Mouse (Mus musculus) adrenal gland, postnatal 4 days (tissue): ENCODE data around the gene Cplane1. TPM values are rescaled to one million over a fixed set of nuclear protein-coding genes. Genes with fewer than 3 reads are reported as not detected.
A peak's percentile ranks its signal among the peaks of the same experiment; 100 is the strongest.
"Not testable (repeated sequence)": the region's sequence is repeated elsewhere in the genome, so short reads cannot be mapped to it uniquely, and the experiment has no call there.

ENCODE experiments used
- DNase-seq, 2 experiments: peaks; one replicate each; pipeline ENCODE4 v3.0.0; 2021 to 2022; ENCODE audit warnings: low spot score in 2 of 2, mixed read lengths in 2 of 2
- long read RNA-seq, 2 experiments: library from polyadenylated mRNA; stranded (forward); transcript quantifications; one replicate each; pipeline ENCODE4 v2.0.0; 2021
- total RNA-seq, 2 experiments: library from RNA; stranded (reverse); gene quantifications; 2 replicates each; pipeline ENCODE4 v1.2.3; 2021

The Cplane1 gene
- 10 to 100 TPM; 14.6 to 19.4 TPM for total RNA-seq
- long read RNA-seq, experiment 1, partial matches to known transcripts, result 3 of 6 reads
- long read RNA-seq, experiment 1, other reads (novel, unspliced or antisense), result 3 of 6 reads
- long read RNA-seq, experiment 2, partial matches to known transcripts, result 6 of 9 reads
- long read RNA-seq, experiment 2, other reads (novel, unspliced or antisense), result 3 of 9 reads

GRCm38 (mm10) chr15:8168591-8169265, at the start of gene Cplane1:
Gene Cplane1 (plus strand): TSS chr15:8169106.
- peak; percentile 85 to 94 for DNase-seq

GRCm38 (mm10) chr15:8129281-8129680, 39.6 kb upstream of the Cplane1 start:
- no peak for DNase-seq

- DNase-seq, result no peak
These were observed 37.6 kb upstream of the Cplane1 start for GRCm38 (mm10) chr15:8131268-8131667.

- no peak for DNase-seq
These were observed 37.1 kb upstream of the Cplane1 start for GRCm38 (mm10) chr15:8131761-8132160.

- no peak for DNase-seq
These were observed 33.3 kb upstream of the Cplane1 start for GRCm38 (mm10) chr15:8135606-8136005.

- DNase-seq, result no peak
These were observed 7.1 kb upstream of the Cplane1 start for GRCm38 (mm10) chr15:8161841-8162240.

GRCm38 (mm10) chr15:8169266-8169746, 400 bp downstream of the Cplane1 start:
- DNase-seq, result no peak

GRCm38 (mm10) chr15:8189563-8189962, 20.7 kb downstream of the Cplane1 start:
- DNase-seq, result no peak

- DNase-seq, result no peak
These were observed 21.5 kb downstream of the Cplane1 start for GRCm38 (mm10) chr15:8190435-8190834.

- no peak for DNase-seq
These were observed 31.4 kb downstream of the Cplane1 start for GRCm38 (mm10) chr15:8200317-8200716.

GRCm38 (mm10) chr15:8208362-8208761, 39.5 kb downstream of the Cplane1 start:
- DNase-seq, result no peak

GRCm38 (mm10) chr15:8214811-8215210, 45.9 kb downstream of the Cplane1 start:
- no peak for DNase-seq

GRCm38 (mm10) chr15:8234167-8234566, 65.3 kb downstream of the Cplane1 start:
- not testable (repeated sequence) for DNase-seq

GRCm38 (mm10) chr15:8265946-8266345, 97.0 kb downstream of the Cplane1 start:
- no peak for DNase-seq

GRCm38 (mm10) chr15:8267211-8267610, 98.3 kb downstream of the Cplane1 start:
- no peak for DNase-seq

- DNase-seq, result no peak
These were observed 99.3 kb downstream of the Cplane1 start for GRCm38 (mm10) chr15:8268231-8268630.

- no peak for DNase-seq
These were observed 103.0 kb downstream of the Cplane1 start for GRCm38 (mm10) chr15:8271952-8272351.

- not testable (repeated sequence) for DNase-seq
These were observed 109.0 kb downstream of the Cplane1 start for GRCm38 (mm10) chr15:8277916-8278315.

- peak in 1 of 2 experiments; percentile 6 for DNase-seq
These were observed 110.4 kb downstream of the Cplane1 start for GRCm38 (mm10) chr15:8279320-8279779.

- peak; percentile 12 to 26 for DNase-seq
These were observed 111.2 kb downstream of the Cplane1 start for GRCm38 (mm10) chr15:8279929-8280610.

- DNase-seq, result no peak
These were observed 112.8 kb downstream of the Cplane1 start for GRCm38 (mm10) chr15:8281701-8282100.

- DNase-seq, result no peak
These were observed 113.2 kb downstream of the Cplane1 start for GRCm38 (mm10) chr15:8282155-8282554.
